Mouse (Mus musculus) hindbrain, embryonic 12.5 days (tissue): Measurements from ENCODE around the gene Anapc4. TPM values are rescaled to one million over a fixed set of nuclear protein-coding genes. Genes with fewer than 3 reads are reported as not detected.

Experiments used
- ATAC-seq: fragments of 200-750 bp; cut with Nextera tagmentation; 2 replicates; pipeline ENCODE4 v1.8.0; 2017; ENCODE audit warnings: moderate TSS enrichment; ENCODE audit not compliant: low FRiP score
- H3K27ac ChIP-seq: fragments of 300-500 bp; sonication (generic); 2 replicates; pipeline ENCODE4 v1.5.1; 2016; ENCODE audit warnings: mild to moderate bottlenecking
- H3K27me3 ChIP-seq: fragments of 300-500 bp; sonication (generic); 2 replicates; pipeline ENCODE4 v1.6.1; 2016; ENCODE audit warnings: mild to moderate bottlenecking
- H3K36me3 ChIP-seq: fragments of 300-500 bp; sonication (generic); 2 replicates; pipeline ENCODE4 v1.6.1; 2016; ENCODE audit warnings: mild to moderate bottlenecking
- H3K4me1 ChIP-seq: fragments of 300-500 bp; sonication (generic); 2 replicates; pipeline ENCODE4 v1.6.1; 2016
- H3K4me2 ChIP-seq: fragments of 300-500 bp; sonication (generic); replicated peaks from 2 replicates; pipeline ENCODE4 v1.6.1; 2016; ENCODE audit warnings: mild to moderate bottlenecking
- H3K4me3 ChIP-seq: fragments of 300-500 bp; sonication (generic); 2 replicates; pipeline ENCODE4 v1.5.1; 2016; ENCODE audit warnings: mild to moderate bottlenecking
- H3K9ac ChIP-seq: fragments of 300-500 bp; sonication (generic); 2 replicates; pipeline ENCODE4 v1.6.1; 2016; ENCODE audit warnings: mild to moderate bottlenecking, moderate library complexity
- H3K9me3 ChIP-seq: fragments of 300-500 bp; sonication (generic); replicated peaks from 2 replicates; pipeline ENCODE4 v1.6.1; 2016; ENCODE audit warnings: mild to moderate bottlenecking
- WGBS: fragments of 180-500 bp; shearing (Covaris S2); methylation state at CpG from one replicate; pipeline ENCODE4 v1.1.7; 2016; 5-methylcytosine and 5-hydroxymethylcytosine counted together
- polyA plus RNA-seq: library from polyadenylated mRNA; unstranded; fragments of >200 nt; fragmentation: Nextera tagmentation; extraction: Ambion mirVana; gene quantifications from 2 replicates; pipeline ENCODE4 v1.2.1, GENCODE M21; 2016

Anapc4 gene
- polyA plus RNA-seq: 119 and 127 TPM in 2 replicates

DNA sequence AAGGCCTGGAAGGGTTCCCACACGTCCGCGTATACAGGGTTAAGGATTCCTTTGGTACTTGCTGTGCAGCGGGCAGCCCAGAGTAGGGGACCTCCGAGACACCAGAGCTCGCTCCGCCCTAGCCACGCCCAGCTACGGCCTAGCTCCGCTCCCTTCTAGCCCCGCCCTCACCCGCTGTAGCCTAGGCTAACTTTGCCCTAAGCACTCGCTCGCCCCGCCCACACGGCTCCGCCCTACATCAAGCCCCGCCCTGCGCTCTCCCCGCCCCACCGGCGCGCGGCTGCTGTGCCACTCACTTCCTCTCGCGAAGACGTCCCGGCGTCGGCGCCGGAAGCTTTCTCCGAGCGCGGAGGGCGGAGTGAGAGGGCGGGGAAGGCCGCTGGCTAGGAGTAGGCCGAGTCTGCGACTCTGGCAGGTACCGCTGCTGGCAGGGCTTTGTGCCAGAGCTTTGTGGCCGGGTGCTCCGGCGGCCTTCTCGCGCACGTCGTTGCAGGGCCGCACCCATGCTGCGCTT, at the start of gene Anapc4:
Gene Anapc4, plus strand, starts transcription at position 252 of the 514 bp plus-strand sequence.
- Histone ChIP-seq H3K27ac (peak within 1 kb of the TSS; percentile 85), H3K4me2 (peak within 1 kb of the TSS; percentile 88), H3K27me3 (no peaks in the 10 kb centered on the region), H3K4me3 (peak within 1 kb of the TSS; percentile 75), H3K9ac (peak within 1 kb of the TSS; percentile 87), H3K36me3 (peaks cover 17% of the 10 kb centered on the region; the same call in 1 of the 2 replicates), H3K9me3 (no peaks in the 10 kb centered on the region), H3K4me1 (peaks cover 17% of the 10 kb centered on the region)
- under 1% methylated on average over 50 of the region's 50 CpGs for WGBS
- ATAC-seq: peak; percentile 99

DNA sequence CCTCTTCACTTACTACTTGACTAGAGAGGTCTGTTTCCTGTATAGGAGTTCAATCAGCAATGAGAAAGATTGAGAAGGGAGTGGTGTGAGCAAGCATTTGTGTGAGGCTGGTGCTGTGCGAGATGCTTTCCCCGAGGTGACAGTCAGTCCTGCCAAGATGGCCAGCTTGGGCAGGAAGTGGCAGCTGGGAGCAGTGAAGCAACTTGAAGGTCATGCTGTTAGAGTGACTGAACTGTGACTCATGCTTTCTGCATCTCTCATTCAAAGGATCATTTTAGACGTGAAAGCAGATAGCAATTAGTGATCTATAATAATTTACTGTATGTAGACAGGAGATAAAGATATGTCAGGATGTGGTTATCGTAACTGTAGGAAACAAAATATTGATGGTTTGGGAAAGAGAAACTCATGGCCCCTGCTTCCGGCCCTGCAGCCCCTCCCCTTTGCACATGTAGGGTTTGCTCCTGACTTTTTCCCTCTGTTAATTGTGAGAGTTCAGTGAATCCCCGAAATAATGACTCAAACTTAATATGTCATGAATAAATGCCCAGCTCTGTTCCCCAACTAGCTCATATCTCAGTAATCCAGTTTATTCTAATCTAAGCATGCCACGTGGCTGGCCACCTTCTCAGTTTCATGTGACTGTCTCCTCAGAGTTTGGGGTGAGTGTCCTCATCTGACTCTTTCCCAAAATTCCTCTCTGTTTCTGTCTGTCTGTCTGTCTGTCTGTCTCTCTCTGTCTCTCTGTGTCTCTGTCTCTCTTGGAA, 47.1 kb upstream of the Anapc4 start:
- H3K9ac ChIP-seq: no peak overlapping the region
- no peaks in the 10 kb centered on the region for H3K27me3 ChIP-seq
- 91% methylated on average over 7 of the region's 7 CpGs for WGBS

DNA sequence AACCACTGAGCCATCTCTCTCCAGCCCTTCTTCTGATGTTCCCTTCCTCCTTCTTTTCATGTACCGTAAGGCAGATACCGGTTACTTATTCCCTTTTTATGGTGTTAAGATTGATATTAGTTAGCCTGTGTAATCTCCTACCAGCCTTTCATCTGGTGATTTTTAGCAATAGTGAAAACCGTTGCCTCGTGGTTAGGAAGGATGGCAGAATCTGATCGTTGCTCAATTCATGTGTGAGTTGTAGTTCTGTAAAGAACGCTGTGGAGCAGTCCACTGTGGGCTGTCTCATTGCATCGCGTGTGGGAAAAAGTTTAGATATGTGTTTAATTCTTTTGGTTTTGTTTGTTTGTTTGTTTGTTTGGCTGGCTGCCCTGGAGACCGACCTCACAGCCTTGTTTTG, 40.6 kb upstream of the Anapc4 start:
- Histone ChIP-seq H3K27ac (no peak overlapping the region), H3K36me3 (peaks cover 29% of the 10 kb centered on the region), H3K9me3 (no peaks in the 10 kb centered on the region), H3K4me2 (no peak overlapping the region), H3K4me3 (no peak overlapping the region), H3K9ac (no peak overlapping the region), H3K4me1 (no peaks in the 10 kb centered on the region), H3K27me3 (no peaks in the 10 kb centered on the region)
- ATAC-seq: no peak
- WGBS: 96% methylated on average over 9 of the region's 9 CpGs

More for the DNA sequence above, 47.1 kb upstream of the Anapc4 start:
- H3K36me3 ChIP-seq: peaks cover 11% of the 10 kb centered on the region
- H3K27ac ChIP-seq: no peak overlapping the region
- H3K9me3 ChIP-seq: no peaks in the 10 kb centered on the region
- H3K4me2 ChIP-seq: no peak overlapping the region
- no peak overlapping the region for H3K4me3 ChIP-seq
- no peak for ATAC-seq
- H3K4me1 ChIP-seq: no peaks in the 10 kb centered on the region

DNA sequence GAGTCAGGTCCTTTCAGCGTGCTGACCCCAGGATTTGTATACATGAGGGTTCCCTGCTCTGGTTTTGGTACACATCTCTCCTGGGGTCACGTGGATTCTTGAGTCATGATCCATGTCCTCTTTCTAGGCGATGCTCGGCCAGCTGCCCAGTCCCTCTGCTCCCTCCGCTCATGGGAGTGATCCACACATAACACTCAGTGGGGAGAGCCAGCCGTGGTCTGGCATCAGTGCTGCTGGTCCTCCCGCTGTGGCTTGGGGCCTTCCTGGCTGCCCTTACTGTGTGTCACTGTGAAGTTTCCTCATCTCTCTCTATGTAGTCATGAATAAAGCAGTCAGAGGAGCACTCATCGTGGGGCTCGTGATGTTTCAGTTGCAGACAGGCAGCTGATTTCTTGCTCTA, 39.7 kb upstream of the Anapc4 start:
- H3K4me3 ChIP-seq: no peak overlapping the region
- 91% methylated on average over 9 of the region's 9 CpGs for WGBS
- no peak for ATAC-seq
- H3K4me1 ChIP-seq: no peaks in the 10 kb centered on the region
- H3K4me2 ChIP-seq: no peak overlapping the region
- H3K9me3 ChIP-seq: no peaks in the 10 kb centered on the region
- H3K9ac ChIP-seq: no peak overlapping the region
- no peaks in the 10 kb centered on the region for H3K27me3 ChIP-seq
- H3K27ac ChIP-seq: no peak overlapping the region
- H3K36me3 ChIP-seq: peaks cover 33% of the 10 kb centered on the region

DNA sequence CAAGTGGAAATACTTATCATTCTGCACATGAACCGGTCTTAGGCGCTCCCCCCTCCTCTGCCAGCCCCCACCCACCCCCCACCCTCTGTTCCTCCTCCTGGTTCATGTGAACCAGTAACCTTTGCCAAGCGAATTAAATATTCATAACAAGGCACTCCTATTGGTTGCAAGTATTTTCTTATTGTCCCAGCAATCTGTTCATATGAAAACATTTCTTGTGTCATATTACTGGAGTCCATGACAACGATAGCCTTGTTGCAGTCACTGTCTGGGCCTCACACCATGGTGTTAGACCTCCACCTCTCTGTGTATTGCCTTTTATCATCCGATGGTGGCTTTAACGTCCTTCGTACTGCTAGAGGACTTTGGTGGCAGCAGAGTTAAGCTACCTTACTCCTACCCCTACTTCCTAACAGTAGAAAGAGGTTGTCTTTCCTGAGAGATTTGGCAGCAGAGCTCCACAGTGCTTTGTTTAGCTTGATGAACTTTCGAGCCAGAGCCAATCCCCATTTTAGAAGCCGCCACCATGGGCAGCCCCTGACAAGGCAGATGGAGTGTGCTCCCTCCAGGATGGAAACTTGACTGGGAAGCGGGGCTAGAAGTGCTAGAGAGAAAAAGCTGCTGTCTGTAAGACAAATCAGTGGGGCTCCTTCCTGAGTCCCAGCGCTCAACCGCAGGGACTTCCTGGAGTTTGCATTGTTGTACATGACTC, 34.4 kb upstream of the Anapc4 start:
- no peak overlapping the region for H3K9ac ChIP-seq
- no peak overlapping the region for H3K27ac ChIP-seq
- H3K4me3 ChIP-seq: no peak overlapping the region
- peaks cover 40% of the 10 kb centered on the region for H3K36me3 ChIP-seq
- WGBS: 89% methylated on average over 12 of the region's 12 CpGs
- no peaks in the 10 kb centered on the region for H3K27me3 ChIP-seq
- H3K9me3 ChIP-seq: no peaks in the 10 kb centered on the region
- ATAC-seq: no peak
- H3K4me1 ChIP-seq: no peaks in the 10 kb centered on the region
- no peak overlapping the region for H3K4me2 ChIP-seq

DNA sequence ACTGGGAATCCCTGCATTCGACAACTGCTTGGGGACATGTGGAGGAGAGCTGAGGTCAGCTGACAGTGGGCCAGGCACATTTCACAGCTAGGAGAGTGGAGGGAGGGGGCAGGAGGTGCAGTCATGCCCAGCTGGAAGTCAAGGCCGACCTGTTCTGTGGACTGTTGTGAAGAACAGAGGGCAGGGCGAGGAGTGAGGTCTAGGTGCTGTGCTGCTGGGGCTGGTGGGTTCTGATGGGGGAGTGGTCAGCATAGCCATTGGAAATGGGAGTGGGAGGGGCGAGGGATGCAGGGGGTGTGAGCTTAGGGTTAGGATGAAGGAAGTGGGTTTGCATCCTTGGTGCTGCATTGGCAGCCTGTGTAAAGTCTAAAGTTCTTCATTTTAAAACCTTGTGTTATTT, 28.0 kb upstream of the Anapc4 start:
- Histone ChIP-seq H3K36me3 (peaks cover 33% of the 10 kb centered on the region; the same call in 1 of the 2 replicates), H3K9ac (no peak overlapping the region), H3K9me3 (no peaks in the 10 kb centered on the region), H3K27me3 (no peaks in the 10 kb centered on the region), H3K4me3 (no peak overlapping the region), H3K27ac (no peak overlapping the region), H3K4me1 (no peaks in the 10 kb centered on the region), H3K4me2 (no peak overlapping the region)
- WGBS: 74% methylated on average over 4 of the region's 4 CpGs
- ATAC-seq: no peak

DNA sequence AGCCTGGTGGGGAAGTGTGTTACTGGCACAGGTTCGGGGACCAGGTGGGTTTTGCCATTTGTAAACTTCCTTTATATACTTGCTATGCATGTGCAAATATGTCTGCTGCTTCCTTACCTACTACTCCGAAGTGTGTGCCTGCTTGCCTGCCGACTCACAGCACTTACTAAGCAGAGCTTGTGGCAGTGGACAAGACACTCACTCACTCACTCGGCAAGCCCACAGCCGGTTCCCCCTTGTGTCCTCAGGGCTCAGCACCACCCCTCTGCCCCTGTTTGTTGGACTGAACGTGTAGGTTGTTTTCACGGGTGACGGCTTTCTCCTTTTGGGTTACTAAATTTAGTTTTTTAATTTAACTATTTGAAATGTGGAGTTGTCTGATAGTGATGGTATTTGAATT, 27.5 kb upstream of the Anapc4 start:
- Histone ChIP-seq H3K27ac (no peak overlapping the region), H3K4me1 (no peaks in the 10 kb centered on the region), H3K4me3 (no peak overlapping the region), H3K36me3 (peaks cover 33% of the 10 kb centered on the region; the same call in 1 of the 2 replicates), H3K27me3 (no peaks in the 10 kb centered on the region), H3K9ac (no peak overlapping the region), H3K4me2 (no peak overlapping the region), H3K9me3 (no peaks in the 10 kb centered on the region)
- 87% methylated on average over 8 of the region's 8 CpGs for WGBS
- no peak for ATAC-seq

DNA sequence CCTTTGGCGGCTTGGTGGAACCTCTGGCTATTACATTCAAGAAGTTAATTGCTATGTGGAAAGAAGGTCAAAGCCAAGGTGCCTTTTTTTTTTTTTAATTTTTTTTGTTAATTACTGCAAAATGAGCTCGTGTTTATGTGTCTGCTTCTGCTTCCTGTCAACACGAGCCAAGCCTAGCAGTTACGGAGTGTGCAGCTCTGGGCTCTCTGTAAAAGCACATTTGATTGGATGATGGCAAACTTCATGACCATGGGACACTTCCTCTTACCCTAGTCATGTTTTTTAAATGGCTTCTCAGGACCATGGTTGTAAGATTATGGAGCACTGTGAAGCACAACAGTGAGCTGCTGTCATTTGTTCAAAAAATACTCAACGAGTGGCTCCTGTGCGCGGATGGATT, 26.8 kb upstream of the Anapc4 start:
- H3K9me3 ChIP-seq: no peaks in the 10 kb centered on the region
- no peaks in the 10 kb centered on the region for H3K4me1 ChIP-seq
- peaks cover 33% of the 10 kb centered on the region; the same call in 1 of the 2 replicates for H3K36me3 ChIP-seq
- H3K4me3 ChIP-seq: no peak overlapping the region
- ATAC-seq: no peak
- H3K4me2 ChIP-seq: no peak overlapping the region
- H3K27ac ChIP-seq: no peak overlapping the region
- WGBS: 93% methylated on average over 7 of the region's 7 CpGs
- H3K27me3 ChIP-seq: no peaks in the 10 kb centered on the region
- H3K9ac ChIP-seq: no peak overlapping the region

DNA sequence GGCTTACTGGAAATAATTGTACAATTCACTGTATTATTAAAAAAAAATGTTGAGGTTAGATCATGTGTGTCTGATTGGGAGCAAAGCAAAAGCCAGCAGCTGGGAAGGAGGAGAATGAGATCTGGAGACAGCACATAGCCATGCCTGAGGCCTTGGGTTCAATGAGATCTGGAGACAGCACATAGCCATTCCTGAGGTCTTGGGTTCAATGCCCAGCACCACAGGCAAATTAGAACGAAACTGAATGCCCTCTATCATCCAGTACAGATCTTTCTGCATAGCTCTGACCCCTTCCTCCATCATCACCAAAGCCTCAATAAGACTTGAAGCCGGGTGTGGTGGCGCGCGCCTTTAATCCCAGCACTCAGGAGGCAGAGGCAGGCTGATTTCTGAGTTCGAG, 23.4 kb upstream of the Anapc4 start:
- Histone ChIP-seq H3K9ac (no peak overlapping the region), H3K36me3 (peaks cover 30% of the 10 kb centered on the region; the same call in 1 of the 2 replicates), H3K9me3 (no peaks in the 10 kb centered on the region), H3K4me3 (no peak overlapping the region), H3K27ac (no peak overlapping the region), H3K27me3 (no peaks in the 10 kb centered on the region), H3K4me1 (no peaks in the 10 kb centered on the region), H3K4me2 (no peak overlapping the region)
- 95% methylated on average over 6 of the region's 6 CpGs for WGBS
- ATAC-seq: no peak

DNA sequence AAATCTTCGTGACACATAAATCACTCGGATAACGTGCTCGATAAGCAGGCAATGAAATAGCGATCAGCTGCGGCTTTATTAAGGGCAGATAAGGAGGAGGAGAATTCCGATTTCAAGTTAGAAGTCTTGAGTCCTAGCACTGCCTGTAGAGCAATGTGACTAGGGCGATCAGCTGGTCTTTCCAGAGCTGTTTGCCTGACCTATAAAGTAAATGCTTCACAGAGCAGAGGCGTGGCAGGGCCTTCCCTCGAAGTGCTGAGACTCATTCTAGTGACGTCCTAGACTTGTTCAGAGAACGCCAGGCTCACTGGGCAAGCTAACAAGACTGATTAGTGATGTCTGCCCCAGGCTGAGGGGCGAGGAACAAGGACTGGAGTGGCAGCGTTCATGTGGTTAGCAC, 22.8 kb upstream of the Anapc4 start:
- no peak overlapping the region for H3K27ac ChIP-seq
- no peaks in the 10 kb centered on the region for H3K9me3 ChIP-seq
- WGBS: 94% methylated on average over 14 of the region's 14 CpGs
- no peak for ATAC-seq
- no peak overlapping the region for H3K4me3 ChIP-seq
- H3K27me3 ChIP-seq: no peaks in the 10 kb centered on the region
- H3K9ac ChIP-seq: no peak overlapping the region
- no peaks in the 10 kb centered on the region for H3K4me1 ChIP-seq
- no peak overlapping the region for H3K4me2 ChIP-seq
- peaks cover 30% of the 10 kb centered on the region; the same call in 1 of the 2 replicates for H3K36me3 ChIP-seq

DNA sequence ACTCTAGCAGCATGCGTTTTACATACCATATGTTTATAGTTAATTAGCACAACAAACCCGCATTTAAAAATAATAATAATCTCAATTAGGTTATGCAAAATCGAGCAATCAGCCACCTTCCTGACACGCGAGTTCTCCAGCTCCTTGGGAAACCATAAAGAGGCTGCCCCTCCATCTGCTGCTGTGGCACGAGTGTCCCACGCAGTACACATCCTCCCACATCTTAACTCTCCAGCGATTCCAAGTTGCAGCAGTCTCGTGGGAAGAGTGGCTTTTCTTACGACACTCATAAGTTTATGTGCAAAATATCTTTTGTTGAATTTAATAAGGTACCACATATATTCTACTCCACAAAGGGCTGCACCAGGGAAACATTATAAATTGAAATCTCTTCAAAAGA, 21.4 kb upstream of the Anapc4 start:
- H3K27ac ChIP-seq: no peak overlapping the region
- no peaks in the 10 kb centered on the region for H3K9me3 ChIP-seq
- no peak overlapping the region for H3K4me2 ChIP-seq
- H3K4me1 ChIP-seq: no peaks in the 10 kb centered on the region
- no peak overlapping the region for H3K4me3 ChIP-seq
- 93% methylated on average over 10 of the region's 10 CpGs for WGBS
- no peak overlapping the region for H3K9ac ChIP-seq
- H3K36me3 ChIP-seq: peaks cover 29% of the 10 kb centered on the region; the same call in 1 of the 2 replicates
- H3K27me3 ChIP-seq: no peaks in the 10 kb centered on the region
- ATAC-seq: no peak

DNA sequence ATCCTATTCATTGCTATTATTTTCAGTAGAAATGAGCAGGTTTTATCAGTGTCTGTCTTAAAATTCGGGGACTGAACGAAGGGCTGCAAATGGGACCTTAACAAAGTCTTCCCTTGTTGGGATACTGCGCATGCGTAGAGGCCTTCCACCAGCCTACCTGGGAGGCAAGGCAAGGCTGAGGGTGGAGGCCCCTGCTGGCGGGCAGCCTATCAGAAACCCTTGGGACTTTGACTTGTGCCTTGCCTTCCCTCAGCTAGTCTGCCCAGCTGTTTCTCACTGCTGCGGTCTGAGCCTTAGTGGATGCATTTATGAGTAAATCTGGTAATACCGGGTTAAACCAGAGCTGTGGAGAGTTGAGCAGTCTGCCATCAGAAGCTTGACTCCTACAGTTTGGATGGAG, 20.5 kb upstream of the Anapc4 start:
- WGBS: 93% methylated on average over 7 of the region's 7 CpGs
- no peak for ATAC-seq
- H3K4me2 ChIP-seq: no peak overlapping the region
- H3K27me3 ChIP-seq: no peaks in the 10 kb centered on the region
- peaks cover 22% of the 10 kb centered on the region; the same call in 1 of the 2 replicates for H3K36me3 ChIP-seq
- H3K4me1 ChIP-seq: no peaks in the 10 kb centered on the region
- no peak overlapping the region for H3K9ac ChIP-seq
- H3K9me3 ChIP-seq: no peaks in the 10 kb centered on the region
- no peak overlapping the region for H3K4me3 ChIP-seq
- H3K27ac ChIP-seq: no peak overlapping the region
